Mouse (Mus musculus) heart, embryonic 13.5 days (tissue): Measurements from ENCODE around the gene Olfr692. TPM values are rescaled to one million over a fixed set of nuclear protein-coding genes. Genes with fewer than 3 reads are reported as not detected.
A peak's percentile ranks its signal among the peaks of the same experiment; 100 is the strongest.

ENCODE experiments used
- ATAC-seq: fragments of 200-750 bp; cut with Nextera tagmentation; 2 replicates; pipeline ENCODE4 v1.8.0; 2017; ENCODE audit warnings: moderate TSS enrichment; ENCODE audit not compliant: insufficient number of reproducible peaks, low FRiP score, low TSS enrichment; ENCODE audit errors: extremely low read depth
- H3K27ac ChIP-seq: fragments of 300-500 bp; sonication (generic); replicated peaks from 2 replicates; pipeline ENCODE4 v1.5.1; 2015; ENCODE audit warnings: moderate library complexity, mild to moderate bottlenecking, inconsistent platforms
- H3K27me3 ChIP-seq: fragments of 300-500 bp; sonication (generic); replicated peaks from 2 replicates; pipeline ENCODE4 v1.6.1; 2015; ENCODE audit warnings: mild to moderate bottlenecking, inconsistent platforms
- H3K36me3 ChIP-seq: fragments of 300-500 bp; sonication (generic); 2 replicates; pipeline ENCODE4 v1.6.1; 2015; ENCODE audit warnings: mild to moderate bottlenecking, inconsistent platforms
- H3K4me1 ChIP-seq: fragments of 300-500 bp; sonication (generic); 2 replicates; pipeline ENCODE4 v1.6.1; 2015; ENCODE audit warnings: inconsistent platforms
- H3K4me2 ChIP-seq: fragments of 300-500 bp; sonication (generic); 2 replicates; pipeline ENCODE4 v1.6.1; 2015; ENCODE audit warnings: inconsistent platforms, mild to moderate bottlenecking, moderate library complexity
- H3K4me3 ChIP-seq: fragments of 300-500 bp; sonication (generic); 2 replicates; pipeline ENCODE4 v1.5.1; 2015; ENCODE audit warnings: moderate library complexity, mild to moderate bottlenecking, inconsistent platforms
- H3K9ac ChIP-seq: fragments of 300-500 bp; sonication (generic); 2 replicates; pipeline ENCODE4 v1.6.1; 2015; ENCODE audit warnings: inconsistent platforms, mild to moderate bottlenecking, moderate library complexity
- H3K9me3 ChIP-seq: fragments of 300-500 bp; sonication (generic); 2 replicates; pipeline ENCODE4 v1.6.1; 2016; ENCODE audit warnings: inconsistent platforms
- WGBS: fragments of 180-500 bp; shearing (Covaris S2); methylation state at CpG from one replicate; pipeline ENCODE4 v1.1.7; 2015; ENCODE audit warnings: mixed read lengths; 5-methylcytosine and 5-hydroxymethylcytosine counted together
- polyA plus RNA-seq: library from polyadenylated mRNA; unstranded; fragments of >200 nt; fragmentation: Nextera tagmentation; extraction: Ambion mirVana; gene quantifications from 2 replicates; pipeline ENCODE4 v1.2.1, GENCODE M21; 2015

Gene Olfr692
- polyA plus RNA-seq, 1 experiment from 2014 or later: not detected

DNA sequence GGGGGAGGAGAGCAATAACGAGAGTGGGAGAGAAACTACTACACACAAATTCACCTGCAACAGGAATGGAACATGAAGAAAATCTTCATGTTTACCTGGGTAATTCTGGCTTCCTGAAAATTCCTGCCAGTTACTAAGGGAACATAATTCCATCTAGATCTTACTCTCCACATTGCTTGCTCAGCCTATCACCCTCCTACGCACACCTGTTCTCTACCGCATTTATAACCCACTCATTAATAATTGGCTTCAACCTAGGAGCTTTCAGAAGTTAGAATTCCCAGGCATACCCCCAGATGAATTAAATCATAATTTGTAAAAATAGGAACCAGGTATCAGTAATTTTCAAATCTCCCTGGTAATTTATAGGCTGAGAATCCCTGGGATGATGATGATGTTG is 5.9 kb downstream of the Olfr692 start:
- Histone ChIP-seq H3K36me3 (peaks cover 73% of the 10 kb centered on the region), H3K9me3 (no peaks in the 10 kb centered on the region), H3K27ac (peak overlapping the region; percentile 66), H3K4me2 (no peak overlapping the region), H3K9ac (0 out of 2 replicates have a peak overlapping the region, but pooled peaks have one; percentile 19), H3K4me1 (peaks cover 14% of the 10 kb centered on the region), H3K27me3 (no peaks in the 10 kb centered on the region), H3K4me3 (no peak overlapping the region)
- ATAC-seq: no peak
- 85% methylated on average over 3 of the region's 3 CpGs for WGBS

DNA sequence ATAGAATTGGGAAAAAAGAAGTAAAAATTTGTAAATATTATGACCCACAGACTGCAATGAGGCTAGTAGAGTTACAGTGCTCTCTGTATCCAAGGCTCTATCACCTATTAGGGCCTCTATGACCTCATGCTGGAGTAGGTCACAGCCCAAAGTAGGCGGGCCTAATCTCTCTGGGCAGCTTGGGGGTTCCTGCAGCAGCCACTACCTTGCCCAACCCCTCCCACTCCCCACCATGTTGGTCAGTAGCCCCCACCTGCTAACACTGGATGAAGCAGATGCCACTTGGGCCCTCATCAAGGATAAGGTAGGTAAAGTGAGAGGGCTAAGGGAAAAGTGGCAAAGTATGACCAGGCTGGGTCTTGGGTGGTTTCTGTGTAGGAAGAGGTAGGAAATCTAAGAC is 6.8 kb downstream of the Olfr692 start, which contains the start of gene Gm5901:
Gene Gm5901, plus strand, starts transcription at position 173 of the 400 bp plus-strand sequence.
- peaks cover 82% of the 10 kb centered on the region for H3K36me3 ChIP-seq
- H3K9ac ChIP-seq: no peak within 1 kb of the TSS
- H3K4me3 ChIP-seq: no peak within 1 kb of the TSS
- no peaks in the 10 kb centered on the region for H3K27me3 ChIP-seq
- peaks cover 14% of the 10 kb centered on the region for H3K4me1 ChIP-seq
- no peaks in the 10 kb centered on the region for H3K9me3 ChIP-seq
- no peak within 1 kb of the TSS for H3K4me2 ChIP-seq
- 88% methylated on average over 1 of the region's 1 CpGs for WGBS
- peak within 1 kb of the TSS; percentile 66 for H3K27ac ChIP-seq
- no peak for ATAC-seq

DNA sequence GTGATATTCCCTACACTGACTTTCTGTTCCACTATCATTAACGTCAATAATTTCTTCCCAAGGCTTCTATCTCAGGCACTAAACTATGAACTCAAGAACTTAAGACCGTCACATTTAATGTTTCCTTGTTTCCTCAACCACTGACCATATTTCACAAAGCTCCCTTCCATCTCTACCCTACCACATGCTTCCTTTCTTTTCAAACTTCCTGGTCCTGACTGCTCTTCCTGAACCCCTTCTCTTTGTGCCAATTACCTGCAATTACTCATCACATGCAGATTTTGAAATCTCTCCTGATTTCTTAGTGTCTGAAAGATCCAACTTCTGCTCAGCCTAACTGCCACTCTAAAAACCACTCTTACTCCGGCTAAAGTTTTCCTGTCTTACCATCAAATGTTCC is 12.3 kb downstream of the Olfr692 start:
- Histone ChIP-seq H3K4me3 (no peak overlapping the region), H3K4me2 (no peak overlapping the region)
- WGBS: 89% methylated on average over 3 of the region's 3 CpGs

DNA sequence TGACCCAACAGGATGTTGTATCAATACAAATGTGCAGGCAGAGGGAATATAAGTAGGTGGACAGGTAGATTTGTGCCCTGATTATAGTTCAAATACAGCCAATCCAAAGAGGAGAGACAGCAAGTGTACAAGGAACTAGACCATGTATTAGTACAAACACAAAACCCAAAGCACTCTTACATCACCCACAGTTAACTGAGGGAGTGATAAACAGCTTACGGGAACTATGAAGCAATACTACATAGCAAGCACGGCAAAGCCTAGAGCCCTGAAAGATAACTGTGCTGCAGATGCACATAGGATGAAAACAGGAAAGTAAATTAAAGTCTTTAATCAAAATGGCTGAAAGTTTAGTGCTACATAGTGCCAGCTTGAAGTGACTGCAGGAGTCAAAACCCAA is 19.7 kb downstream of the Olfr692 start:
- Histone ChIP-seq H3K27me3 (no peaks in the 10 kb centered on the region), H3K27ac (no peak overlapping the region), H3K4me3 (no peak overlapping the region), H3K36me3 (peaks cover 81% of the 10 kb centered on the region), H3K4me1 (no peaks in the 10 kb centered on the region), H3K9me3 (no peaks in the 10 kb centered on the region), H3K9ac (no peak overlapping the region), H3K4me2 (no peak overlapping the region)
- WGBS: 94% methylated on average over 2 of the region's 2 CpGs
- ATAC-seq: no peak

More for the DNA sequence above, 12.3 kb downstream of the Olfr692 start:
- Histone ChIP-seq H3K9ac (no peak overlapping the region), H3K4me1 (no peaks in the 10 kb centered on the region), H3K27me3 (no peaks in the 10 kb centered on the region), H3K36me3 (peaks cover 94% of the 10 kb centered on the region), H3K9me3 (no peaks in the 10 kb centered on the region), H3K27ac (no peak overlapping the region)
- no peak for ATAC-seq

DNA sequence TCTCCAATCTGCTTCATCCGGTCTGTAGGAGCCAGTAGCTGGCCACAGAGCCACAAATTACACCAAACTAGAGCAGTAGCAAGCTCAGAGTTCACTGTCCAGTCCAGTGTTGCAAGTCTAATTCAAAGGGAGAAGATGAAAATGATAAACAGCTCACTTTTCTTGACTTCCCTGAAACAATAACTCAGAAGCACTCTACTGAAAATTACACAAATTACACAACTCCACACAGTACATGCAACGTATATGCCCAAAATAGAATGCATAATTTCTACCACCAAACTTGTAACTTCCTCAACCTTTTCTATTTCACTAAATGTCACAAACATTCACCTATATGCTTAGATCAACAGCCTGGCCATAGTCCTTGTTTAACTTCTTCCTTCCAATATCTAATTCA is 22.2 kb downstream of the Olfr692 start:
- Histone ChIP-seq H3K27me3 (no peaks in the 10 kb centered on the region), H3K9ac (no peak overlapping the region), H3K36me3 (peaks cover 72% of the 10 kb centered on the region), H3K4me1 (no peaks in the 10 kb centered on the region), H3K9me3 (no peaks in the 10 kb centered on the region), H3K4me3 (no peak overlapping the region), H3K27ac (no peak overlapping the region), H3K4me2 (no peak overlapping the region)
- 88% methylated on average over 2 of the region's 2 CpGs for WGBS
- no peak for ATAC-seq

DNA sequence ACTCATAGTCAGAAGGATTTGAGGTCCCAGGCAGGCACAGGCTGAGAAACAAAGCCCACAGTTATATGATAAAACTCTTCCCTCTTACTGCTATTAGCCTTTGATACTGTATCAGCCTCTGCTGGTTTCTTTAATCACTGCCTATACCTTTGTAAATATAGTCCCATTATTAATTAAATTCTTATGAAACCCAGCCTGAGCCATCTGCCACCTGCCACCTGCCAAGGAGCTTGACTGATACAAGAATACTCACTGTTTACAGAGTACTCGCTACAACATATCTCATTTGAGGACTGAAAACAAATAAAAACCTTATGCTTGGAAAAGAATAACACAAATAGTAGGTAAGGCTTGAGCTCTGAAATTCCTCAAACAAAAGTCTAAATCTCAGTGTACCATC is 26.6 kb downstream of the Olfr692 start:
- Histone ChIP-seq H3K4me1 (peaks cover 20% of the 10 kb centered on the region), H3K27ac (no peak overlapping the region), H3K9ac (no peak overlapping the region), H3K4me3 (no peak overlapping the region), H3K36me3 (peaks cover 34% of the 10 kb centered on the region), H3K27me3 (no peaks in the 10 kb centered on the region), H3K9me3 (no peaks in the 10 kb centered on the region), H3K4me2 (no peak overlapping the region)
- ATAC-seq: no peak
- WGBS: 88% methylated on average over 1 of the region's 1 CpGs

DNA sequence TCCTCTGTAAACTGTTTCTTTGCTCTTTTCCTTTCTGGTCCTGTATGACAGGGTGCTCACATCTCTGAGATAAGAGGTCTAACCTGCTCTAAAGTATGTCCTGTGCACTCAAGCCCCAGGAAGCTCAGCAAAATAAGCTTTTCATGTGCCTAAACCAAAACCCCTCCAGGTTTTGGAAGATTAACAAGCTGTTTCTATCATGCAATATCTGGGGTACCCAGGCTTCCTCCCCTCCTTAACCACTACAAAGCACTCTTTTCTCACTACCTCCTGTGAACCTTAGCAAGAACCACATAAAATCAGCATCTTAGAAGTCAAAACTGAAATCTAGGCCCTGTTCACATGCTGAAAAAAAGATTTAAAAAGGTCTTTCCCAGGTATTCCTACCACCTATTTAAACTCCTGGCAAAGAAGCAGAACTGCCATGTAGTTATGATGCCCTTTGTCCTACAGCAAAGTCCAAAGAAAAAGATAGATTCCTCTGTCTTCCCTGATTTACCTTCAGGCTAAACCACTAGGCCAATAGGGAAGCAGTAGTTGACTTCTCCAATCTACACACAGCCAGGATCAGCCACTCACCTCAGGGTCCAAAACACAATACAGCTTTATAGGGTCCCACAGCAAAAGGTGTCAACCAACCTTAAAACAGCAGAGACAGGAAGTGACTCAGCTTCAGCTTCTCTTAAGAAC is 27.2 kb downstream of the Olfr692 start:
- Histone ChIP-seq H3K36me3 (peaks cover 28% of the 10 kb centered on the region), H3K27ac (no peak overlapping the region)

DNA sequence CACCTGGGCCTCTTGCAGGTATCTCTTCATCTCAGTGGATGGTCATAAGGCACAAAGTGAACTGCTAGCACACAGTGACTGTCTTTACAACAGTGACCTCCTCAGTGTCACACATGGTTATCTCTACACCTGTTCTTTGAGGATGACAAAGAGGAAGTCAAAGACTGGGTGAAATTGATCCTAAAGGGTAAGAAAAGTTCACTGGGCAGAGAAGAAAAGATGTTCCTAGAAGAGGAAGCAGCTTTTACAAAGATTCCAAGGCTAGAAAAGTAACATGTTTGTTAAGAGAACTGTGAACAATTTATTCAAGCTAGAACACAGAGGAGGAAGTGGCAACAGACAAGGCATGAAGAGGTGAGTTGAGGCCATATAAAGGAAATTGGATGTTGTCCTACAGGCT is 28.1 kb downstream of the Olfr692 start:
- H3K4me1 ChIP-seq: peaks cover 26% of the 10 kb centered on the region
- no peaks in the 10 kb centered on the region for H3K27me3 ChIP-seq
- no peak overlapping the region for H3K4me2 ChIP-seq
- H3K4me3 ChIP-seq: no peak overlapping the region
- H3K27ac ChIP-seq: no peak overlapping the region
- no peak for ATAC-seq
- no peak overlapping the region for H3K9ac ChIP-seq
- peaks cover 28% of the 10 kb centered on the region for H3K36me3 ChIP-seq
- H3K9me3 ChIP-seq: no peaks in the 10 kb centered on the region

More for the DNA sequence above, 27.2 kb downstream of the Olfr692 start:
- H3K27me3 ChIP-seq: no peaks in the 10 kb centered on the region
- no peaks in the 10 kb centered on the region for H3K9me3 ChIP-seq
- no peak overlapping the region for H3K9ac ChIP-seq
- no peak overlapping the region for H3K4me2 ChIP-seq
- peaks cover 20% of the 10 kb centered on the region for H3K4me1 ChIP-seq
- no peak for ATAC-seq
- no peak overlapping the region for H3K4me3 ChIP-seq

DNA sequence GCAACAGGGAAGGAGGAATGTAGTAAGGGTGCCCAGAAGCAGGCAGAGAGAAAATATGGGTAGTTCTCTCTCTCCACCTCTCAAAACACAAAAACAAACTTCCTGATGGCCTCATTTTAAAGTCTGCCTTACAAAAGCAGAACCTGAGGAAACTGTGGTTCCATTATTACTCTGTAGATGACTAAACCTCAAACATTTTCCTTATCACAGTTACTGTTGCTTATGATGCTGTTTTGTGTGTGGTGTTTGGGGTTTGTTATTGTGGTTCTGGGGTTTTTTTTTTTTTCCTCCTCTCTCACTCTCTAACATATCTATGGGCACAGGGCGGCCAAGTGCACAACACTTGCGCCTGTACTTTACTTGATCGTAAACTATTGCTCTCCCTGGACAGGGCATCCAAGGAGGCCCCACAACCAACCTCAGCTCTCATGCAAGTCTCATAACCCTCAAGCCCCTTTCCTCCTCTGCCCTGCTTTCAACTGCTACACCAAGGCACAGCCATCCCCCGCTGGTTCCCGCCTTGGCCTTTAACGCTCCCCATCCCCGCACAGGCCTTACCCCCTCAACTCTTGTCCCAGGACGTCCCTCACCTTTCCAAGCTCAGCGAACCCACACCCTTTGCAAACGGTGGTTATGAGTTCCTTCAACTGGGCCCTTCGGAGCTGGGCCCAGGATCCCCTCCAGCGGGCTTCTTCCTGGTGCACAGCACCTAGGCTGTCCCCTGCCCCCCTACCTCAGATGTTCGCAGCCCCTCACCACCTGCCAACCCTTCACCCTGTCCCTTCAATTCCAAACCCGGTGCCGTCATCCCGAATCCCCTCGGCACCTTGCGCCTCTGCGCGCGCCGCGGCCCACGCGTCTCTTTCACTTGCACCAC is 31.3 kb downstream of the Olfr692 start:
- Histone ChIP-seq H3K4me2 (peak overlapping the region; percentile 87), H3K9ac (peak overlapping the region; percentile 96), H3K36me3 (peaks cover 8% of the 10 kb centered on the region), H3K4me3 (peak overlapping the region; percentile 91), H3K9me3 (no peaks in the 10 kb centered on the region), H3K27me3 (no peaks in the 10 kb centered on the region), H3K27ac (peak overlapping the region; percentile 70), H3K4me1 (peaks cover 27% of the 10 kb centered on the region)
- ATAC-seq: no peak
- WGBS: 2% methylated on average over 25 of the region's 25 CpGs

DNA sequence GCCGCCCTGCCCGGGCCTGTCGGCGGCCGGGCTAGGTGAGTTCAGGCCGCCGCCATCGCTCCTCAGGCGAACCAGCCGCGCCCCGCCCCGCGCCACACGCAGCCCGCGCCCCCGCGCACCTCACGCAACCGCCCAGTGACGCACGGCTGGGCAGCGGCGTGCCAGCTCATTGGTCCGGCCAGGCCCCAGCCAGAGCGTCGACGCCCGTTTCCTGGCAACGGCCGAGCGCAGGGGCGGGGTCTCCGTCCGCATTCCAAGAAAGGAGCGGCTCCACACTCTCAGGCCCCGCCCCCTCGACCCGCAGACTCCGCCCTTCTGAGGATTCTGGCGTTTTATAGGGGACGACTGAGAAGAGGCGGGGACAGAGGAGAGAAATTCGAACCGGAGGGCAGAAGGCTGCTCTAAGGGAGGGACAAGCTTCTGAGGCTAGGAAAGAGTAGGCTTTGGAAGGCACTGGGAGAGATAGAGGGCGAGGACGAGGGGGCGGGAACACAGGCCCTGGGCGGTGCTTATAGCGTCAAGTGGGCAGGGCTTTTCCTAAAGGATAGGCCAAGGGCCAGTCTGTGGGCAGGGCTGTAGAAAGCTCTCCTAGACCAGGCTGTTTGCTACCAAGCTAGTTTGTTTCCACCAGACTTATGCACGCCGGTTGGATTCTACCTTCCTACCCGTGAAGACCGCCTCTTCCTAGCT is 32.0 kb downstream of the Olfr692 start, which contains the start of gene Fam160a2:
Gene Fam160a2, minus strand, starts transcription at position 120 of the 690 bp plus-strand sequence.
- H3K9ac ChIP-seq: peak within 1 kb of the TSS; percentile 96
- peak within 1 kb of the TSS; percentile 87 for H3K4me2 ChIP-seq
- H3K4me1 ChIP-seq: peaks cover 27% of the 10 kb centered on the region
- peak; percentile 97 for ATAC-seq
- peak within 1 kb of the TSS; percentile 89 for H3K27ac ChIP-seq
- H3K36me3 ChIP-seq: peaks cover 4% of the 10 kb centered on the region
- peak within 1 kb of the TSS; percentile 91 for H3K4me3 ChIP-seq
- H3K27me3 ChIP-seq: no peaks in the 10 kb centered on the region
- WGBS: 0% methylated on average over 55 of the region's 55 CpGs
- H3K9me3 ChIP-seq: no peaks in the 10 kb centered on the region

DNA sequence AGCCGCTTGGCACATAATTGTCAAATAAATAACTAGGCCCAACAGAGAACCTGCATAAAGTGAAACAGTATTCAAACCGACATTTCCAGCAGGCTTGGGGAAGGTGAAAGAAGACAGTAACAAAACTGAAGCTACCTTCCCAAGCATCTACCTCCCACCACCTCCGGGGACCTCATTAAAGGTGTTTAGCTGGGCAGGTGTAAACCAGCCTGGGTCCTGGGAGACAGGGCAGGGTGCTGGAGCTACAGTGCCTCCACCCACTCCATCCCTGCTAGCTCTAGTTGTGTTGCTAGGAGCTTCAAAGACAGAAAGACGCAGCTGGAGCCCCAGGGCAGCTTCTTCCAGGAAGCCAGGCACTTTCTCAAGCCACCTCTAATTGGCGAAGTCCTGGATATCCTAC is 36.2 kb downstream of the Olfr692 start, which contains the start of gene Cnga4:
Gene Cnga4, plus strand, starts transcription at position 301 of the 400 bp plus-strand sequence.
- Histone ChIP-seq H3K4me2 (no peak within 1 kb of the TSS), H3K9ac (no peak within 1 kb of the TSS), H3K4me3 (no peak within 1 kb of the TSS), H3K4me1 (peaks cover 9% of the 10 kb centered on the region), H3K27me3 (no peaks in the 10 kb centered on the region), H3K27ac (no peak within 1 kb of the TSS), H3K9me3 (no peaks in the 10 kb centered on the region), H3K36me3 (no peaks in the 10 kb centered on the region)
- WGBS: 69% methylated on average over 5 of the region's 5 CpGs
- no peak for ATAC-seq
